Mouse (Mus musculus) gastrocnemius, adult 2 months (tissue): ENCODE measurements around the gene Ttc9b. TPM values are rescaled to one million over a fixed set of nuclear protein-coding genes. Genes with fewer than 3 reads are reported as not detected.
"Not testable (repeated sequence)": the region's sequence is repeated elsewhere in the genome, so short reads cannot be mapped to it uniquely, and the experiment has no call there.

Experiments used
- DNase-seq: peaks from one replicate; pipeline ENCODE4 v3.0.0; 2022
- H3K27ac ChIP-seq: fragments of 200-600 bp; 2 replicates; pipeline ENCODE4 v1.8.1; 2022; ENCODE audit warnings: mild to moderate bottlenecking
- H3K4me3 ChIP-seq: fragments of 200-600 bp; 2 replicates; pipeline ENCODE4 v1.8.1; 2022; ENCODE audit warnings: mild to moderate bottlenecking, moderate library complexity
- CTCF ChIP-seq: fragments of 200-600 bp; IDR thresholded peaks from 2 replicates; pipeline ENCODE4 v1.8.1; 2022; ENCODE audit warnings: antibody characterized with exemption, mild to moderate bottlenecking, moderate library complexity
- intact Hi-C: fragments of 180-260 bp; cut with DNase I; formaldehyde crosslinking; loops from one replicate; pipeline ENCODE4 v1.15.1; 2025
- total RNA-seq, 2 experiments: library from RNA; stranded (reverse); gene quantifications; 2 replicates each; pipeline ENCODE4 v1.2.3; 2021

Ttc9b gene
- total RNA-seq, 2 experiments from 2014 or later: not detected

- intact Hi-C loops: no loop called here
- TF ChIP-seq CTCF: no peak
- Histone ChIP-seq H3K4me3 (no peak overlapping the region), H3K27ac (no peak overlapping the region)
- no peak for DNase-seq
These were observed 39.8 kb upstream of the Ttc9b start for GRCm38 (mm10) chr7:27613751-27614499.

DNA sequence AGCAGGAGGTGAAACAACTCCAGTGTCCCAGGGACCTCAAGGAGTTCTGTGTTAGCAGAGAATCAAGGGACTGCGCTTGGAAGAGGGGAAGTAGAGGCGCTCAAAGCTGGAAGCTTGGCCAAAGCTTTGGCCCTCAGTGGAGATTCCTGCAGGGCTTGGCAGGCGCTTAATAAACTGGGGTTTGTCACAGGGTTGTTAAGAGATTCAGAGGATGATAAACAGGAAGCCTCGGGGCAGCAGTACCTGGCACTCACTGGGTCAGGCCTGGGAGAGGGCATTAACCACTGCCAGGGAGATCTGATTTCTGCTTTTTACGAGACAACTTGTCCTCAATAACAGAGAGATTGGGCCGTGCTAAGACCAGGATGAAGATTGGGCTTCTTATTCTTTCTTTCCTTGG is 32.7 kb upstream of the Ttc9b start:
- no peak for TF ChIP-seq CTCF
- intact Hi-C loops: no loop called here
- Histone ChIP-seq H3K4me3 (no peak overlapping the region; the same call in 1 of the 2 replicates), H3K27ac (peak overlapping the region; percentile 76)
- DNase-seq: no peak

DNA sequence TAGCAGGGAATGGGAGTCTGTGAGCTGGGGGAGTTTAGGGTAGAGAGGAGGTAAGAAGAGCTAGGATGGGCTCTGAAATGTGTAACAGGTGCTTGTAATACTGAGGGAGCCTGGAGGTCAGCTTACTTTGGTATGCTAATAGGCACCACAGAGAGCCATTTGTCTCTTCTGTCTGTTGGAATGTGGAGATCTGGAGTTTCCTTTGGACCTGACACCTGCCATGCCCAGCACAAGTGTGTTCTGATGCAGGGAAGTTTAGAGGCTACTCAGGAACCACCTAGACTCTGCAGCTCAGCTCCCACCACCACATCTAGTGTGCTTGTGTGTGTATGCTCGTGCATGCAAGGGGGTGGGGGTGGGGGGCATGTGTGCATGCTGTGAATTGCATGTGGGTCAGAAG is 31.5 kb upstream of the Ttc9b start:
- DNase-seq: no peak
- intact Hi-C loops: no loop called here
- no peak overlapping the region for H3K4me3 ChIP-seq
- TF ChIP-seq CTCF: no peak
- no peak overlapping the region for H3K27ac ChIP-seq

GRCm38 (mm10) chr7:27624967-27625366 is 28.7 kb upstream of the Ttc9b start:
- TF ChIP-seq CTCF: no peak
- intact Hi-C loops: no loop called here
- DNase-seq: peak; percentile 7
- Histone ChIP-seq H3K4me3 (no peak overlapping the region), H3K27ac (peak overlapping the region; percentile 69)

DNA sequence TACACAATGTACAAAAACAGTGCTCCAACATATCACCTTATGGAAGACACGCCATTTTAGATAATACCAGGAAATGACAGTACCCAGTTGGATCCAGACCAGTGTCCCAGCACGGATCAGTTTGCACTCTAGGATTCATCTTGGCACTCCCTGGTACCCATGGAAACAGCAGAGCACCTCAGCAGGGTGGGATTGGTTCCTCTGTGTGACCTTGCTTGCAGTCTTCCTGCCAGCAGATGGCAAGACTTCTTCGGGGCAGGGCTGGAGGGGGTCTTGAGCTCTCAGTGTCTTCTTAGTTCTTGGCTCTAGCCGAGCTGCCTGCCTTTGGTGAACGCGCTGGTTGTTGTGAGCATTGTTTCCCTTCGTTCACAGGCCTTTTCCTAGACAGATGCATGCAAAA is 26.0 kb upstream of the Ttc9b start:
- Histone ChIP-seq H3K27ac (peak overlapping the region; percentile 73; the same call in 1 of the 2 replicates), H3K4me3 (no peak overlapping the region)
- TF ChIP-seq CTCF: no peak
- DNase-seq: peak; percentile 11
- intact Hi-C loops: no loop called here

GRCm38 (mm10) chr7:27628190-27628589 is 25.5 kb upstream of the Ttc9b start:
- DNase-seq: peak; percentile 54
- Histone ChIP-seq H3K4me3 (no peak overlapping the region), H3K27ac (peak overlapping the region; percentile 73; the same call in 1 of the 2 replicates)
- no peak for TF ChIP-seq CTCF
- intact Hi-C loops: no loop called here

DNA sequence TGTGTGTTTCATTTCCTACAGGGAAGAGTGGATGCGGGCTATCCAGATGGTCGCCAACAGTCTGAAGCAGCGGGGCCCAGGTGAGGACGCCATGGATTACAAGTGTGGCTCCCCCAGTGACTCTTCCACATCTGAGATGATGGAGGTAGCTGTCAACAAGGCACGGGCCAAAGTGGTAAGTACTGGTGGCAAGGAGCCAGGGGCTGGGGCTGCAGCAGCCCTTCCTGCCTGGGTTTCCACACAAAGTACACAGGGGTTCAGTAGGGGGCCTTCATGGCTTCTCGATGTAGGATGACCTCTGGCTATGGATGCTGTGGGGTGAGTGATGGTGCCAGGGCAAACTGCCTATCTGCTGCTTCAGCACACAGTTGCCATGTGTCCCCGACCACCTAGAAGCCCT is 24.9 kb upstream of the Ttc9b start:
- H3K4me3 ChIP-seq, intact Hi-C loops, H3K27ac ChIP-seq: not testable (repeated sequence)
- DNase-seq: peak; percentile 19

DNA sequence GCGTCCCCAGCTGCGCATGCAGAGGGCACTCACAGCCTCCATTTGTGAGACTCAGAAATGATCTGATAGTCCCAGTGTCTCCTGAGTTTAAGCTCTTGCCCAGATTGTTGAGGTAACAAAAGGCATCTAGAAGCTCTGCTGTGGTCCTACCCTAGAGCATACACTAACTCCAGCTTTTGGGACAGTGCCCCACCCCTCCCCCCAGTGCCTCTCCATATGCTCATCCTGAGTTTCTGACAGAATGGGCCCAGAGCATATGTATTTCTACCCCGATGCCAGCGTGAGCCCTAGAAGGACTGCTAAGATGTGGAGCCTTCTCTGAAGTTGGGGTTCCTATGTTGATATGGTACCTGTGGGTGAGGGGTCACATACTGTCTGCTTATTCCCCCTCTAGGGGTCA is 22.3 kb upstream of the Ttc9b start:
- TF ChIP-seq CTCF: no peak
- Histone ChIP-seq H3K4me3 (no peak overlapping the region), H3K27ac (no peak overlapping the region)
- intact Hi-C loops: no loop called here
- peak; percentile 11 for DNase-seq

GRCm38 (mm10) chr7:27633166-27633565 is 20.5 kb upstream of the Ttc9b start:
- peak; percentile 17 for DNase-seq
- intact Hi-C loops: no loop called here
- H3K27ac ChIP-seq: no peak overlapping the region
- no peak for TF ChIP-seq CTCF
- H3K4me3 ChIP-seq: no peak overlapping the region

- intact Hi-C loops: no loop called here
- Histone ChIP-seq H3K27ac (no peak overlapping the region), H3K4me3 (no peak overlapping the region)
- TF ChIP-seq CTCF: no peak
- peak; percentile 10 for DNase-seq
These were observed 19.0 kb upstream of the Ttc9b start for GRCm38 (mm10) chr7:27634691-27635090.

DNA sequence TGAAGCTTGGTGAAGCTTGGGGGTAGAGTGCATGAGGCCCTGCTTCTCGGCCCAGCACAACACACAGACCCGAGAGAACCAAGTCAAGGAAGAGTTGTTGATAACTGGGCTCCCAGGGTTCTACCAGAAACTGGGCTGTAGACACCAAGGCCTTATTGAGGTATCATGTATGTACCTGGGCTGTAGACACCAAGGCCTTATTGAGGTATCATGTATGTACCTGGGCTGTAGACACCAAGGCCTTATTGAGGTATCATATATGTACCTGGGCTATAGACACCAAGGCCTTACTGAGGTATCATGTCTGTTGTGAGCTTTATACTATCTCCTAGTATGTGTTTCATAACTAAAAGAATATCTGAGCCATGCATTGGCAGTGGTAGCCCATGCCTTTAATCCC is 18.6 kb upstream of the Ttc9b start:
- H3K27ac ChIP-seq, DNase-seq, intact Hi-C loops, H3K4me3 ChIP-seq: not testable (repeated sequence)

DNA sequence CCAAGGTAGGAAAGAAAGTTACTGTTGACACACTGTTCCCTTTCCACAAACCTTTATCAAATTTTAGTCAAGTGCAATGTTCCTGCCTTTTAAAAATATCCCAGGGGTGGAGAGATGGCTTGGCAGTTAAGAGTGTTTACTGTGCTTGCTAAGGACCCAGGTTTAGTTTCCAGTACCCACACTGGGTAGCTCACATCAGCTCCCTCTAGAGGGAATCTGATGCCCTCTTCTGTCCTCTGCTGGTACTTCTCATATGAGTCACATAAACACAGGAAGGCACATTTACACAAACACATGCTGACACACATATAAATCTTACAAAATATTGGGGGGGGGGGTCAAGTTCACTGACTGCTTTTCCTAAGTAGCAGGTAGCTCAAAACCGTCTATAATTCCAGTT is 9.2 kb upstream of the Ttc9b start:
- intact Hi-C loops: no loop called here

DNA sequence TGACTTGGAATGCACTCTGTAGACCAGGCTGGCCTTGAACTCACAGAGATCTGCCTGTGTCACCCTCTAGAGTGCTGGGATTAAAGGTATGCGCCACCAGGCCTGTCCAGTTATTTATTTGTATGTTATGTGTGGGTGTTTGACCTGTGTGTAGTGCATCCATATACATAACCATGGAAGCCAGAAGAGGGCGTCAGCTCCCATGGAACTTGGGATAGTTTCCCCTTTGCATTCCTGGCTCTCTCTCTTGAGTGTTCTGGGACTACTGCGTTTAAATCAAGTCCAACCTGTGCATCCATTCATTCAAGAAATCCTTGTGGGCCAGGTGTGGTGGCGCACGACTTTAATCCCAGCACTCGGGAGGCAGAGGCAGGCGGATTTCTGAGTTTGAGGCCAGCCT is 7.2 kb upstream of the Ttc9b start:
- no peak for DNase-seq
- Histone ChIP-seq H3K27ac (no peak overlapping the region), H3K4me3 (no peak overlapping the region)
- intact Hi-C loops: no loop called here
- TF ChIP-seq CTCF: no peak

More for the DNA sequence above, 9.2 kb upstream of the Ttc9b start:
- no peak overlapping the region for H3K27ac ChIP-seq
- TF ChIP-seq CTCF: peak; percentile 25
- no peak for DNase-seq
- H3K4me3 ChIP-seq: no peak overlapping the region

DNA sequence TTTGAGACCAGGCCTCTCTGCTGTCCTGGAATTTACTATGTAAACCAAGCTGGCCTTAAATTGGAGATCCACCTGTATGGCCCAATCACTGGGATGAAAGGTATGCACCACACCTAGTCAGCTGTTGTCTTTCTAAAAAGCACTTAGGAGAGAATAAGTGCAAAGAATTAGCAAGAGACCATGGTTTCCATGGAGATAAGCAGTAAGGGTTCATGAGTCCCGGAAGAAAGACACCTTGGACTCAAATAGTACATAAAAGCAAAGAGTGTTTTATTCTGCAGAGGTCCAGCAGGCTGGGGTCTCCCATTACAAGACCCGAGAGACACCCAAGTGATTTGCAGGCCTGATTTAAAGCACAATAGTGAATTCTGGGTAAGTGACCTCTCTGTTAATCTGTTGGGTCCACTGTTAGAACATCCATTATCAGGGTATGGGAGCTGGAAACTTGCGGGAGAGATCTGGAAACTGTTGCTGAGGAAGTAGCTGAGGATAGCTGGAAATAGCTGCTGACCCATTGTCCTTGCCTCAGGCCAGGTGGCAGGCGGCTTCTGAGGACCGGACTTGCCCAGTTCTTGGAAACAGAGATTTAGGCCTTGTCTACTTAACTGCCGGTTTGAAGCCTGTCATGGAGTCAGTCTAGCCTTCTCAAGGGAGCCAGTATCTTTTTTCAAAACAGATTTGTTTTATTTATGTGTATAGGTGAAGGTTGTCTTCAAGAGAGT is 6.3 kb upstream of the Ttc9b start:
- TF ChIP-seq CTCF: no peak
- Histone ChIP-seq H3K27ac (no peak overlapping the region), H3K4me3 (no peak overlapping the region)
- no peak for DNase-seq
- intact Hi-C loops: no loop called here
